Mouse (Mus musculus) intestine, embryonic 16.5 days (tissue): Measurements from ENCODE around the gene Pkig. TPM values are rescaled to one million over a fixed set of nuclear protein-coding genes. Genes with fewer than 3 reads are reported as not detected.
A peak's percentile ranks its signal among the peaks of the same experiment; 100 is the strongest.

Experiments used
- ATAC-seq: fragments of 200-750 bp; cut with Nextera tagmentation; 2 replicates; pipeline ENCODE4 v1.8.0; 2017; ENCODE audit warnings: moderate TSS enrichment, moderate library complexity
- H3K27ac ChIP-seq: fragments of 300-500 bp; sonication (generic); 2 replicates; pipeline ENCODE4 v1.5.1; 2014; ENCODE audit warnings: mild to moderate bottlenecking, low read length
- H3K27me3 ChIP-seq: fragments of 300-500 bp; sonication (generic); replicated peaks from 2 replicates; pipeline ENCODE4 v1.6.1; 2014; ENCODE audit warnings: low read length, control low read depth, mixed read lengths; ENCODE audit not compliant: control insufficient read depth, insufficient read depth
- H3K36me3 ChIP-seq: fragments of 300-500 bp; sonication (generic); 2 replicates; pipeline ENCODE4 v1.6.1; 2014; ENCODE audit warnings: low read length, control low read depth; ENCODE audit not compliant: control insufficient read depth, insufficient read depth
- H3K4me1 ChIP-seq: fragments of 300-500 bp; sonication (generic); 2 replicates; pipeline ENCODE4 v1.6.1; 2014; ENCODE audit warnings: low read length, control low read depth, mixed read lengths; ENCODE audit not compliant: control insufficient read depth, insufficient read depth
- H3K4me2 ChIP-seq: fragments of 300-500 bp; sonication (generic); 2 replicates; pipeline ENCODE4 v1.6.1; 2014; ENCODE audit warnings: low read depth, low read length, control low read depth
- H3K4me3 ChIP-seq: fragments of 300-500 bp; sonication (generic); 2 replicates; pipeline ENCODE4 v1.5.1; 2014; ENCODE audit warnings: mild to moderate bottlenecking, low read length
- H3K9ac ChIP-seq: fragments of 300-500 bp; sonication (generic); 2 replicates; pipeline ENCODE4 v1.6.1; 2014; ENCODE audit warnings: low read depth, low read length
- H3K9me3 ChIP-seq: fragments of 300-500 bp; sonication (generic); 2 replicates; pipeline ENCODE4 v1.6.1; 2016; ENCODE audit warnings: low read length, control low read depth; ENCODE audit not compliant: control insufficient read depth
- WGBS: fragments of 180-500 bp; shearing (Covaris S2); extraction: QIAGEN DNeasy Blood & Tissue Kit; methylation state at CpG from one replicate; pipeline ENCODE4 v1.1.7; 2014; 5-methylcytosine and 5-hydroxymethylcytosine counted together
- polyA plus RNA-seq: library from polyadenylated mRNA; unstranded; fragments of >200 nt; fragmentation: Nextera tagmentation; extraction: Ambion mirVana; gene quantifications from 2 replicates; pipeline ENCODE4 v1.2.1, GENCODE M21; 2015

The Pkig gene
- polyA plus RNA-seq, 1 experiment from 2014 or later, result 122 TPM

GRCm38 (mm10) chr2:163742656-163743055 lies 84.5 kb downstream of the Pkig start:
- Histone ChIP-seq H3K4me1 (no peaks in the 10 kb centered on the region), H3K9me3 (no peaks in the 10 kb centered on the region), H3K4me3 (no peak overlapping the region), H3K27me3 (no peaks in the 10 kb centered on the region), H3K27ac (no peak overlapping the region), H3K36me3 (no peaks in the 10 kb centered on the region), H3K4me2 (no peak overlapping the region), H3K9ac (no peak overlapping the region)
- 67% methylated on average over 5 of the region's 5 CpGs for WGBS
- no peak for ATAC-seq

- no peak for ATAC-seq
- Histone ChIP-seq H3K4me3 (no peak overlapping the region), H3K9ac (no peak overlapping the region), H3K27me3 (no peaks in the 10 kb centered on the region; the same call in 1 of the 2 replicates), H3K27ac (no peak overlapping the region), H3K36me3 (no peaks in the 10 kb centered on the region), H3K4me1 (no peaks in the 10 kb centered on the region), H3K4me2 (no peak overlapping the region), H3K9me3 (no peaks in the 10 kb centered on the region)
- 64% methylated on average over 6 of the region's 6 CpGs for WGBS
Measured at GRCm38 (mm10) chr2:163743357-163743756, 85.2 kb downstream of the Pkig start.

- H3K4me1 ChIP-seq, result no peaks in the 10 kb centered on the region; the same call in 1 of the 2 replicates
Measured at GRCm38 (mm10) chr2:163744801-163745570, 86.8 kb downstream of the Pkig start.

GRCm38 (mm10) chr2:163749647-163750611 lies 91.7 kb downstream of the Pkig start, which contains the start of gene Ada:
Ada (minus strand) TSS chr2:163750239.
- no peaks in the 10 kb centered on the region for H3K36me3 ChIP-seq
- peak; percentile 84 for ATAC-seq
- H3K4me1 ChIP-seq, result peaks cover 4% of the 10 kb centered on the region
- peaks cover 4% of the 10 kb centered on the region for H3K27me3 ChIP-seq
- H3K4me2 ChIP-seq, result peak within 1 kb of the TSS; percentile 96
- peak within 1 kb of the TSS; percentile 62 for H3K4me3 ChIP-seq
- H3K9me3 ChIP-seq, result no peaks in the 10 kb centered on the region
- WGBS, result 1% methylated on average over 50 of the region's 57 CpGs
- H3K9ac ChIP-seq, result peak within 1 kb of the TSS; percentile 74
- no peak within 1 kb of the TSS for H3K27ac ChIP-seq

More at GRCm38 (mm10) chr2:163744801-163745570, 86.8 kb downstream of the Pkig start:
- H3K36me3 ChIP-seq, result no peaks in the 10 kb centered on the region
- H3K4me2 ChIP-seq, result no peak overlapping the region
- no peaks in the 10 kb centered on the region for H3K9me3 ChIP-seq
- no peak overlapping the region for H3K27ac ChIP-seq
- no peak for ATAC-seq
- no peak overlapping the region for H3K4me3 ChIP-seq
- WGBS, result 78% methylated on average over 10 of the region's 10 CpGs
- H3K9ac ChIP-seq, result no peak overlapping the region
- H3K27me3 ChIP-seq, result peaks cover 4% of the 10 kb centered on the region

GRCm38 (mm10) chr2:163754228-163754627 lies 96.0 kb downstream of the Pkig start:
- WGBS, result 68% methylated on average over 5 of the region's 5 CpGs
- peaks cover 4% of the 10 kb centered on the region for H3K4me1 ChIP-seq
- H3K27me3 ChIP-seq, result no peaks in the 10 kb centered on the region; the same call in 1 of the 2 replicates
- ATAC-seq, result no peak
- H3K9ac ChIP-seq, result no peak overlapping the region
- H3K4me3 ChIP-seq, result no peak overlapping the region
- no peaks in the 10 kb centered on the region for H3K36me3 ChIP-seq
- no peaks in the 10 kb centered on the region for H3K9me3 ChIP-seq
- no peak overlapping the region for H3K4me2 ChIP-seq
- no peak overlapping the region for H3K27ac ChIP-seq

- peak overlapping the region; percentile 33 for H3K27ac ChIP-seq
- H3K9ac ChIP-seq, result no peak overlapping the region
- H3K27me3 ChIP-seq, result no peaks in the 10 kb centered on the region; the same call in 1 of the 2 replicates
- no peaks in the 10 kb centered on the region for H3K9me3 ChIP-seq
- no peak overlapping the region for H3K4me2 ChIP-seq
- no peak overlapping the region for H3K4me3 ChIP-seq
- no peak for ATAC-seq
- 38% methylated on average over 2 of the region's 2 CpGs for WGBS
- no peaks in the 10 kb centered on the region for H3K4me1 ChIP-seq
- no peaks in the 10 kb centered on the region for H3K36me3 ChIP-seq
Measured at GRCm38 (mm10) chr2:163756723-163757122, 98.5 kb downstream of the Pkig start.

- 56% methylated on average over 2 of the region's 2 CpGs for WGBS
- H3K36me3 ChIP-seq, result no peaks in the 10 kb centered on the region
- no peak overlapping the region for H3K27ac ChIP-seq
- no peaks in the 10 kb centered on the region for H3K9me3 ChIP-seq
- no peaks in the 10 kb centered on the region for H3K4me1 ChIP-seq
- no peak for ATAC-seq
- no peak overlapping the region for H3K9ac ChIP-seq
- no peak overlapping the region for H3K4me2 ChIP-seq
- no peak overlapping the region for H3K4me3 ChIP-seq
- no peaks in the 10 kb centered on the region for H3K27me3 ChIP-seq
Measured at GRCm38 (mm10) chr2:163758146-163758545, 100.0 kb downstream of the Pkig start.

- 81% methylated on average over 6 of the region's 6 CpGs for WGBS
- H3K36me3 ChIP-seq, result no peaks in the 10 kb centered on the region
- H3K9ac ChIP-seq, result no peak overlapping the region
- no peaks in the 10 kb centered on the region for H3K27me3 ChIP-seq
- no peak overlapping the region for H3K4me2 ChIP-seq
- no peaks in the 10 kb centered on the region for H3K9me3 ChIP-seq
- H3K4me1 ChIP-seq, result no peaks in the 10 kb centered on the region
- no peak overlapping the region for H3K27ac ChIP-seq
- no peak overlapping the region for H3K4me3 ChIP-seq
- no peak for ATAC-seq
Measured at GRCm38 (mm10) chr2:163760589-163760988, 102.4 kb downstream of the Pkig start.

GRCm38 (mm10) chr2:163761402-163761801 lies 103.2 kb downstream of the Pkig start:
- H3K36me3 ChIP-seq, result no peaks in the 10 kb centered on the region
- no peak for ATAC-seq
- no peak overlapping the region for H3K9ac ChIP-seq
- H3K4me1 ChIP-seq, result no peaks in the 10 kb centered on the region
- no peaks in the 10 kb centered on the region for H3K27me3 ChIP-seq
- no peaks in the 10 kb centered on the region for H3K9me3 ChIP-seq
- WGBS, result 84% methylated on average over 7 of the region's 7 CpGs
- no peak overlapping the region for H3K4me3 ChIP-seq
- no peak overlapping the region for H3K27ac ChIP-seq
- H3K4me2 ChIP-seq, result no peak overlapping the region
